Mouse (Mus musculus) midbrain, embryonic 14.5 days (tissue): Measurements from ENCODE around the gene Ccdc7a. TPM values are rescaled to one million over a fixed set of nuclear protein-coding genes. Genes with fewer than 3 reads are reported as not detected.

ENCODE experiments used
- ATAC-seq: fragments of 200-750 bp; cut with Nextera tagmentation; 2 replicates; pipeline ENCODE4 v1.8.0; 2017; ENCODE audit warnings: moderate number of reproducible peaks, moderate library complexity; ENCODE audit not compliant: low FRiP score, low TSS enrichment
- DNase-seq: peaks from one replicate; pipeline ENCODE4 v3.0.0-alpha.2; 2015
- H3K27ac ChIP-seq: fragments of 300-500 bp; sonication (generic); replicated peaks from 2 replicates; pipeline ENCODE4 v1.5.1; 2014; ENCODE audit warnings: mild to moderate bottlenecking, low read depth, low read length, moderate library complexity
- H3K27me3 ChIP-seq: fragments of 300-500 bp; sonication (generic); 2 replicates; pipeline ENCODE4 v1.6.1; 2014; ENCODE audit warnings: low read length, control low read depth, mixed read lengths; ENCODE audit not compliant: control insufficient read depth, insufficient read depth
- H3K36me3 ChIP-seq: fragments of 300-500 bp; sonication (generic); 2 replicates; pipeline ENCODE4 v1.6.1; 2014; ENCODE audit warnings: low read length, control low read depth; ENCODE audit not compliant: control insufficient read depth, insufficient read depth
- H3K4me1 ChIP-seq: fragments of 300-500 bp; sonication (generic); 2 replicates; pipeline ENCODE4 v1.6.1; 2014; ENCODE audit warnings: mild to moderate bottlenecking, antibody characterized with exemption, low read length, control low read depth; ENCODE audit not compliant: control insufficient read depth, insufficient read depth
- H3K4me2 ChIP-seq: fragments of 300-500 bp; sonication (generic); 2 replicates; pipeline ENCODE4 v1.6.1; 2014; ENCODE audit warnings: mild to moderate bottlenecking, low read length, moderate library complexity
- H3K4me3 ChIP-seq: fragments of 300-500 bp; sonication (generic); replicated peaks from 2 replicates; pipeline ENCODE4 v1.5.1; 2014; ENCODE audit warnings: low read depth, low read length
- H3K9ac ChIP-seq: fragments of 300-500 bp; sonication (generic); replicated peaks from 2 replicates; pipeline ENCODE4 v1.6.1; 2014; ENCODE audit warnings: mild to moderate bottlenecking, low read length, moderate library complexity
- H3K9me3 ChIP-seq: fragments of 300-500 bp; sonication (generic); 2 replicates; pipeline ENCODE4 v1.6.1; 2016; ENCODE audit warnings: low read length, control low read depth, mixed read lengths; ENCODE audit not compliant: control insufficient read depth
- WGBS: fragments of 180-500 bp; shearing (Covaris S2); extraction: QIAGEN DNeasy Blood & Tissue Kit; methylation state at CpG from one replicate; pipeline ENCODE4 v1.1.7; 2014; 5-methylcytosine and 5-hydroxymethylcytosine counted together
- polyA plus RNA-seq: library from polyadenylated mRNA; unstranded; fragments of >200 nt; fragmentation: Nextera tagmentation; extraction: Ambion mirVana; gene quantifications from 2 replicates; pipeline ENCODE4 v1.2.1, GENCODE M21; 2014

The Ccdc7a gene
- polyA plus RNA-seq, 1 experiment from 2014 or later, result 0.24 TPM

DNA sequence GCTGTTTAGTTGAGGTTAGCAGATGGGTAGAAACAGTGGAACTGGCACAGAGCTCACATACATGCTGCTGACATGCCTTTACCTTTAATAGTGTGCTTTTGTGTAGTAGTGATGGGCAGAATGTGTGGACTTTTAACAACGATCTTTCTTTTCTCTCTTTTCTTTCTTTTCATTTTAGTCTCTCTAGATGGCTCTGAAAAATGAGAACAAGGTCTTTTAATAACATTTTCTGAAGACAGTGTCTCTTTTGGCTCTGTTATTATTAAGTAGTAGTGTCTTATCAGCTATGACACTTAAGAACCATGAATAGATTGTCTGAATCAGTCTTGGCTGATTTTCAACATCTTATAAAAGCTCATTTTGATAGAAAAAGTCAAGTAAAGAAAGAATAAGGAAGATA is 266.7 kb downstream of the Ccdc7a start, which contains the start of gene Gm3952:
Gene Gm3952 (minus strand): TSS at position 101 of the 400 bp plus-strand sequence.
- Histone ChIP-seq H3K4me3 (no peak within 1 kb of the TSS), H3K4me2 (no peak within 1 kb of the TSS), H3K9me3 (no peaks in the 10 kb centered on the region), H3K9ac (no peak within 1 kb of the TSS), H3K4me1 (no peaks in the 10 kb centered on the region), H3K27ac (no peak within 1 kb of the TSS), H3K27me3 (no peaks in the 10 kb centered on the region), H3K36me3 (no peaks in the 10 kb centered on the region)
- ATAC-seq (no peak), DNase-seq (no peak)
- 83% methylated on average over 1 of the region's 1 CpGs for whole genome bisulfite sequencing

DNA sequence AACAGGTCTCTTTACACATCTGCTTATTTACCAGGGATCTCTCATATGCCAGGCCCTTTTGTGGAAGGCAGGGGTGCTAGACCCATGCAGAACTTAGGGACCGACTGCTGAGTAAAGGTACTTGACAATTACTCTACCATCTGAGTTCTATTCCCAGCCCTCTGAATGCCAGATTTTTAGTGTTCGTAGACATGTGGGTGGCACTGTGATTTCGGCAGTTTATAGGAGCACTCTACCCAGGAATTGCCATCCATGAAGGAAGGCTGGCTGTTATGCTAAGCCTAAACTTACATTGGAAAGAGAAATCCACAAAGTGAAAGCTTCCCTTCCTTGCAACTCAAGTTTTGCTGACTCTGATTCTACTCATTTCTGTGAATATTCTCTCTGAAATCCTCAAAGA is 329.6 kb downstream of the Ccdc7a start:
- H3K4me2 ChIP-seq, result no peak overlapping the region
- 100% methylated on average over 3 of the region's 3 CpGs for WGBS
- H3K9ac ChIP-seq, result no peak overlapping the region

DNA sequence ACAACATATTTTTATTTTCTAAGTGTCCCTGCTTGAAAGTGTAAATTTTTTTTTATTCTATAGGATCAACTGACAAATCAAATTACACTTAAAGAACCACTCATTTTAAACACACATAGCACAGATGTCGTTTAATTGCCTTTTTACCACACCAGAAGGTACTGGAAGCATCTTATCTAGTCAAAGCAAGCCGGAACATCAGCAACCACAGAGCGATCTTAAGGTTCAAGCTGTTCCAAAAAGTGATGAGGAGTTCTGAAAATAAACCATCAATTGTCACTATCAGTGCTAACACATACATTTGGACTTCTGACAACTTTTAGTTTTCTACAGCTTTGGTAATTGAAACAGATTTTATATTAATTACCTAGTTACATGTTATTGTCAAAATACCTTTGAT is 331.2 kb downstream of the Ccdc7a start:
- Histone ChIP-seq H3K36me3 (peaks cover 46% of the 10 kb centered on the region), H3K27me3 (no peaks in the 10 kb centered on the region), H3K4me3 (no peak overlapping the region), H3K4me1 (no peaks in the 10 kb centered on the region; the same call in 1 of the 2 replicates), H3K4me2 (no peak overlapping the region), H3K9me3 (no peaks in the 10 kb centered on the region), H3K27ac (no peak overlapping the region), H3K9ac (no peak overlapping the region)
- DNase-seq (no peak), ATAC-seq (no peak)
- 97% methylated on average over 3 of the region's 3 CpGs for WGBS

More for the DNA sequence above, 329.6 kb downstream of the Ccdc7a start:
- no peak overlapping the region for H3K27ac ChIP-seq
- H3K4me1 ChIP-seq, result no peaks in the 10 kb centered on the region; the same call in 1 of the 2 replicates
- no peaks in the 10 kb centered on the region for H3K9me3 ChIP-seq
- no peaks in the 10 kb centered on the region for H3K27me3 ChIP-seq
- ATAC-seq, result no peak
- peaks cover 42% of the 10 kb centered on the region for H3K36me3 ChIP-seq
- H3K4me3 ChIP-seq, result no peak overlapping the region
- DNase-seq, result no peak

GRCm38 (mm10) chr8:128732254-128732653 is 333.1 kb downstream of the Ccdc7a start:
- DNase-seq (peak; percentile 67), ATAC-seq (peak; percentile 86; the same call in 1 of the 2 replicates)
- WGBS, result 4% methylated on average over 2 of the region's 2 CpGs
- peak overlapping the region; percentile 46; the same call in 1 of the 2 replicates for H3K27ac ChIP-seq
- no peak overlapping the region for H3K4me3 ChIP-seq
- no peak overlapping the region for H3K4me2 ChIP-seq
- no peaks in the 10 kb centered on the region for H3K9me3 ChIP-seq
- H3K27me3 ChIP-seq, result no peaks in the 10 kb centered on the region
- H3K4me1 ChIP-seq, result no peaks in the 10 kb centered on the region; the same call in 1 of the 2 replicates
- H3K9ac ChIP-seq, result no peak overlapping the region
- peaks cover 45% of the 10 kb centered on the region for H3K36me3 ChIP-seq

GRCm38 (mm10) chr8:128727213-128727612 is 338.1 kb downstream of the Ccdc7a start:
- no peaks in the 10 kb centered on the region for H3K27me3 ChIP-seq
- no peaks in the 10 kb centered on the region for H3K9me3 ChIP-seq
- H3K4me1 ChIP-seq, result no peaks in the 10 kb centered on the region; the same call in 1 of the 2 replicates
- no peak overlapping the region; the same call in 1 of the 2 replicates for H3K27ac ChIP-seq
- H3K4me2 ChIP-seq, result no peak overlapping the region
- peaks cover 50% of the 10 kb centered on the region for H3K36me3 ChIP-seq
- no peak overlapping the region for H3K4me3 ChIP-seq
- WGBS, result 32% methylated on average over 1 of the region's 1 CpGs
- no peak overlapping the region for H3K9ac ChIP-seq
- DNase-seq (peak; percentile 53), ATAC-seq (peak; percentile 57; the same call in 1 of the 2 replicates)

GRCm38 (mm10) chr8:128724819-128725218 is 340.5 kb downstream of the Ccdc7a start:
- peaks cover 53% of the 10 kb centered on the region for H3K36me3 ChIP-seq
- H3K4me2 ChIP-seq, result no peak overlapping the region
- peak; percentile 77 for DNase-seq
- H3K27me3 ChIP-seq, result no peaks in the 10 kb centered on the region
- ATAC-seq, result no peak
- no peak overlapping the region for H3K4me3 ChIP-seq
- H3K4me1 ChIP-seq, result no peaks in the 10 kb centered on the region
- WGBS, result 54% methylated on average over 1 of the region's 1 CpGs
- no peaks in the 10 kb centered on the region for H3K9me3 ChIP-seq
- H3K27ac ChIP-seq, result no peak overlapping the region
- no peak overlapping the region for H3K9ac ChIP-seq

GRCm38 (mm10) chr8:128716184-128716583 is 349.1 kb downstream of the Ccdc7a start:
- Histone ChIP-seq H3K27ac (no peak overlapping the region), H3K9ac (no peak overlapping the region), H3K27me3 (no peaks in the 10 kb centered on the region), H3K9me3 (no peaks in the 10 kb centered on the region), H3K4me3 (no peak overlapping the region), H3K36me3 (peaks cover 72% of the 10 kb centered on the region), H3K4me1 (no peaks in the 10 kb centered on the region), H3K4me2 (no peak overlapping the region)
- DNase-seq, result no peak
- no peak for ATAC-seq

DNA sequence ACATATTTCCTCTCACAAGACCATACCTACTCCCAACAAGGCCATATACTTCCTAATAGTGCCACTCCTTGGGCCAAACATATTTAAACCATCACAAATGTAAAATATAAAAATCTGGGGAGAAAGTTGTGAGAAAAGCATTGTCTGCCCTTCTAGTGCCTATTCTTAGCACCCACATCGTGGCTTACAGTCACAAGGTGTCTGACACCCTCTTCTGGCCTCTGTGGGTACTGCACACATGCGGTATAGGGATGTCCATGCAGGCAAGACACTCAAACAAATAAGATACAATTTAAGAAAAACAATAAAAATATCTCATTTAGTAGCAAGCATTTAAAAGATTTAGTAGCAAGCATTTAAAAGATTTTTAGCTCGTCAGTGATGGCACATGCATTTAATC is 356.1 kb downstream of the Ccdc7a start:
- no peak for ATAC-seq
- WGBS, result 56% methylated on average over 3 of the region's 3 CpGs

DNA sequence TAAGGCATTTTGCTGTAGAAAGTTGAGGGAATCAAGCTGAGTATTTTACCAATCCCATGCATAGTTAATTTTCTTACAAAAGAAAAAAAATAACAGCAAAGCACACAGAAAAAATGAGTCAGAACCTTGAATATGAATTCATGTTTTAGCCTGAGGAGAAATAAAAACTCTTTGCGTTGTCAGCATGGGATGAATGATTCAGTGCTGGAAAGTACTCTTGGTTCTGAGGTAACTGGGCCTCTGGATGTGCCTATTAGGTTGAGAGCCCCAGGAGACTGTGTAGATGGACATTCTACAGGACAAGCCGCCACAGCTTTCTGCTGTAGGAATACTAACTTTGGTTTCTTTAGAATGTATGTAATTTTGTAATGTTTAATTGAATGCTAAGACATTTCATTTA is 360.5 kb downstream of the Ccdc7a start:
- Histone ChIP-seq H3K36me3 (peaks cover 17% of the 10 kb centered on the region; the same call in 1 of the 2 replicates), H3K27ac (no peak overlapping the region), H3K4me1 (no peaks in the 10 kb centered on the region), H3K4me3 (no peak overlapping the region), H3K9ac (no peak overlapping the region), H3K9me3 (no peaks in the 10 kb centered on the region), H3K27me3 (no peaks in the 10 kb centered on the region), H3K4me2 (no peak overlapping the region)
- DNase-seq (no peak), ATAC-seq (no peak)
- 88% methylated on average over 2 of the region's 2 CpGs for WGBS

More for the DNA sequence above, 356.1 kb downstream of the Ccdc7a start:
- no peak overlapping the region for H3K27ac ChIP-seq
- H3K9ac ChIP-seq, result no peak overlapping the region
- H3K36me3 ChIP-seq, result peaks cover 46% of the 10 kb centered on the region
- no peaks in the 10 kb centered on the region for H3K4me1 ChIP-seq
- no peaks in the 10 kb centered on the region for H3K27me3 ChIP-seq
- peak; percentile 83 for DNase-seq
- no peak overlapping the region for H3K4me3 ChIP-seq
- no peaks in the 10 kb centered on the region for H3K9me3 ChIP-seq
- no peak overlapping the region for H3K4me2 ChIP-seq
